Mouse (Mus musculus): Measurements from ENCODE around the gene Bag2. TPM values are rescaled to one million over a fixed set of nuclear protein-coding genes. Genes with fewer than 3 reads are reported as not detected.

Gene Bag2
- total RNA-seq (2018; cell fraction: chromatin; rRNA removed), result 1 to 10 TPM in 14 of 26 experiments, under 1 TPM in 4, not detected in 8; 0.59 to 4.0 (median 1.5) TPM
- total RNA-seq (2018; cell fraction: cytosol; rRNA removed), result 1 to 10 TPM in 13 of 26 experiments, under 1 TPM in 13; 0.47 to 4.0 (median 1.0) TPM
- total RNA-seq (2018; cell fraction: nucleus; rRNA removed), result 1 to 10 TPM in 6 of 26 experiments, under 1 TPM in 13, not detected in 7; 0.39 to 6.2 (median 0.95) TPM
- polyA plus RNA-seq (2018), result 1.4 to 3.6 TPM (median 2.4 TPM) in 3 replicates

DNA sequence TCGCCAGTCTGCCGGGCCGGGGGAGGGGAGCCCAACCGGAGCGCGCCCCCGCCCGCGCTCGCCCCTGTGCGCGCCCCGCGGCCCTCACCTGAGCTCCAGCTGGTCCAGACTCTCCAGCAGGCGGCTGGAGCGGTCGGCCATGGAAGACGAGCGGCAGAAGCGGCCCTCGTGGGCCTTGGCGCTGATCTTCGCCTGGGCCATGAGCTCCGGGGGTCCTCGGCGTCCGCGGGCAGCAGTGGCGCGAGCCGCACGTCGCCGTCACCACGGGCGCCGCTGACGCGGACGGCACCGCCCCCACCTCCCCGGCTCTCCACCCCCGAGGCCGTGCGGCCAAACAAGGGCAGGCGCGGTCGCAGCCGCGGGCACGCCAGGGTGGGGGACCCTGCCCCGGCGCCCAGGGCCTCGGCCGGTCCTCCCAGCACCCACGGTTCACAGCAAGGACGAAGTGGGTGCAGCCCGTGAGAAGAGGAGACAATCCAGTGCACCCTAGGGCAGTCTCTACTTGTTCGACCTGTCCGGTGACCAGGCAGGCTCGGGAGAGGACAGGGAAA, at the start of gene Bag2:
Gene Bag2 (minus strand): TSS at position 305 of the 551 bp plus-strand sequence.
- peak within 1 kb of the TSS; percentile 32 for H3K4me3 ChIP-seq (ENCODE audit: inconsistent target)
- no peaks in the 10 kb centered on the region for H3K36me3 ChIP-seq (ENCODE audit: inconsistent target)
- H3K27ac ChIP-seq, result no peak within 1 kb of the TSS
- 2% methylated on average over 47 of the region's 61 CpGs for WGBS (ENCODE audit: missing documents)
- no peaks in the 10 kb centered on the region for H3K79me2 ChIP-seq (ENCODE audit: inconsistent target)

DNA sequence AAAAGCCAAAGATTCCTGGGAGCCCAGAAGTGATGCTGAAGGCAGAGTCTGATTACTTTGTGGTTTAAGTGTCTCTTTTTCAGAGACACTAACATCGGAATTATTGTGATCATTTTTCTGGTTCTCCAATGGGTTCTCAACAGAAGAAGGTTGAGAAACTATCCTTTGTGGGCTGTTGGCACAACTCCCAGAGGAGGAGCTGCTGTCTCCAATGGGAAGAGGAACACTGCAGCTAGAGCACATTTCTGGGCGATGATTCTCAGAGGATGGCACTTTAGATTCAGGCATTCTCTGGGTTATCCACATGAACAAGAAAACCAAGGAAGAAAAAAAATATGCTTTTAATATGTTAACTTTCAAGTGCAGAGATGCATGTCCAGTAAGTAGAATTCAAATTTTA, 45.7 kb upstream of the Bag2 start:
- no peak overlapping the region for H3K27ac ChIP-seq
- 96% methylated on average over 2 of the region's 2 CpGs for WGBS (ENCODE audit: missing documents)
- no peak overlapping the region for H3K4me3 ChIP-seq (ENCODE audit: inconsistent target)
- peaks cover 76% of the 10 kb centered on the region for H3K79me2 ChIP-seq (ENCODE audit: inconsistent target)
- H3K36me3 ChIP-seq (ENCODE audit: inconsistent target), result peaks cover 42% of the 10 kb centered on the region

DNA sequence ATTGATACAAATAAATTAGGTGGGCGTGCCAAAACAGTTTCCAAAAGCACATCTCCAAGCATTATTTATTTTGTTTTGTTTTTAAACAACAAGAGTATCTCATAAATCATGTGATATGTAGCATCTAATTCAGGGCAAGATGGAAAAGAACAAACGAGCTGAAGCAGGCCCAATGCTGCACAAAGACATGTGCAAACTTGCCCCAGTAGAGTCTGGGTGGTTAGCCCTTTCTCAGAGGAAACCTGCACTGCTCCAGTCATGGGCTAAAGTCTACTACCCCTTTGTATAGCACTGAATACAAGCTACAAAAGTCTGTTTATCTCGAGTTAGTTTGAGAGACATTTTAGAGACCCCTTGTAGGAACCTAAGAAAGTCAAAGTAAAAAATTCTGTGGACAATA, 42.0 kb upstream of the Bag2 start:
- Histone ChIP-seq H3K27ac (no peak overlapping the region), H3K79me2 (ENCODE audit: inconsistent target) (peaks cover 75% of the 10 kb centered on the region), H3K36me3 (ENCODE audit: inconsistent target) (peaks cover 34% of the 10 kb centered on the region), H3K4me3 (ENCODE audit: inconsistent target) (no peak overlapping the region)
- 92% methylated on average over 3 of the region's 3 CpGs for whole genome bisulfite sequencing (ENCODE audit: missing documents)

DNA sequence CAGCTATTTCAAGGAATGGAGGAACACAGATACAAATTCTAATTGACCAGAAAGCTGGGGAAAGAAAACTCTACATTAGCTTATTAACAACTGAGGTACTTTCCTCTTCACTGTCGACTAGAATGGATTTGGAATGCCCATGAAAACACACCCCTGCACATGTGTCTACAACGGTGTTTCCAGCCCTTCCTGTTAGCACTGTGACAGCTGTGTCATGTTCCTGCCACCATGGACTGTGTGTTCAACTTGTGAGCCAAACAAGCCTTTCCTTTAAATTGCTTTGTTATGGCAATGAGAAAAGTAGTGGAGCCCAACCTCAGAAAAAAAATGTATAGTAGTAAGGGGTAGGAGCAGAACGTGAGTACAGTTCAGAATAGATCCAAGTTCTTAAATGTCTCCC, 30.9 kb upstream of the Bag2 start:
- 39% methylated on average over 3 of the region's 3 CpGs for WGBS (ENCODE audit: missing documents)
- Histone ChIP-seq H3K79me2 (ENCODE audit: inconsistent target) (no peaks in the 10 kb centered on the region), H3K4me3 (ENCODE audit: inconsistent target) (no peak overlapping the region), H3K27ac (no peak overlapping the region), H3K36me3 (ENCODE audit: inconsistent target) (no peaks in the 10 kb centered on the region)

DNA sequence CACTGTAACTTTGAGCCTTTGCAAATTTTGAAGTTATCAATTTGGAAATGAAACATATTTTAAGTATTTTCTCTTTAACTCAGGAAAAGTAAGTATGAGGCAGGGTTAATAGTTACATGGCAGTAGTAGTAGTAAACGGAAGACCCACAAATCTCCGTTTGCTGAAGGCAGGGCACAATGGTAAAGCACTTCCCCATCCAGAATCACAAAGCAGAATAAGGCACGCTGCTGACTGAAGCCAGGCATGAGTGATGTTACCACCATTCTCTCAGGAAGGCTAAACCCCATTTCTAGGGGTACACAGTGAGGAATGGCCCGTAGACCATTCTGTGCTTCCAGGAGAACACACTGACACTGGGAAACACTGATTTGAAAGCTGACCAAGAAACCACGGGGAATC, 30.5 kb upstream of the Bag2 start:
- Histone ChIP-seq H3K79me2 (ENCODE audit: inconsistent target) (no peaks in the 10 kb centered on the region), H3K4me3 (ENCODE audit: inconsistent target) (no peak overlapping the region), H3K27ac (no peak overlapping the region), H3K36me3 (ENCODE audit: inconsistent target) (no peaks in the 10 kb centered on the region)
- 36% methylated on average over 5 of the region's 5 CpGs for WGBS (ENCODE audit: missing documents)

DNA sequence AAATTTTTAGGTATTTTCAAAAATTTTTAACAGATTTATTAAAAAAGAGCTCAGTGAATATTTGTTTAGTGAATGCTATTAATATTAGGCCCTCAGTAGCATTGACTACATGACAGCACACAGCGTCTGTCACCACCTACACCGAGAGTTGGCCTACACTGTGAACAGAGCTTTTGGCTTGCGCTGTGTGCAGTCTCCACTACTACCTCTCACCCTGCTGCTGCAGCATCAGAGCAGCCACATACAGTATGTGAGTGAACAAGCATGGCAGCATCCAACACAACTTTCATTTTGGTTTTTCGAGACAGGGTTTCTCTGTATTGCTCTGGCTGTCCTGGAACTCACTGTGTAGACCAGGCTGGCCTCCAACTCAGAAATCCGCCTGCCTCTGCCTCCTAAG, 27.0 kb upstream of the Bag2 start:
- Histone ChIP-seq H3K36me3 (ENCODE audit: inconsistent target) (no peaks in the 10 kb centered on the region), H3K79me2 (ENCODE audit: inconsistent target) (no peaks in the 10 kb centered on the region), H3K27ac (no peak overlapping the region), H3K4me3 (ENCODE audit: inconsistent target) (no peak overlapping the region)
- 89% methylated on average over 5 of the region's 5 CpGs for WGBS (ENCODE audit: missing documents)

DNA sequence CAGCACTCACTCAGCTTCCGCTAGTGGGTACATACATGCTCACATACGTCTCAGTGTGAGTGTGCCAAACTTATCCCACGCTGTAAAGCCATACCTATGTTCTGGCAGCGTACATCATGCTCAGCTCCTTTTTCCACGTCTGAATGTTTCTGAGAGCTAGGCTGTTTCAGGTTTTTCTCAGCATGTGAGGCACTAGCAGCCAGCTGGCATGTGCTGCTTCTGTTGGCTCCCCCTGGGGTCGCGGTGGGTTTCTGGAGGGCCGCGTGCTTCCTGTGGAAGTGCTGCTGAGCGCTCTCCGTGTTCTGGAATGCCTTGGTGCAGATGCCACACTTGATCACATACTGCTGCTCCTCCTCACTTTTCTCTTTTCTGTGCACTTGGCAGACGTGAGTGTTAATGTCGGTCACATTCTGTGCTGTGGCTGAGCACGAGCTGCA, 18.6 kb upstream of the Bag2 start:
- Histone ChIP-seq H3K4me3 (ENCODE audit: inconsistent target) (no peak overlapping the region), H3K27ac (no peak overlapping the region), H3K79me2 (ENCODE audit: inconsistent target) (no peaks in the 10 kb centered on the region), H3K36me3 (ENCODE audit: inconsistent target) (peaks cover 17% of the 10 kb centered on the region)
- 97% methylated on average over 14 of the region's 14 CpGs for WGBS (ENCODE audit: missing documents)

DNA sequence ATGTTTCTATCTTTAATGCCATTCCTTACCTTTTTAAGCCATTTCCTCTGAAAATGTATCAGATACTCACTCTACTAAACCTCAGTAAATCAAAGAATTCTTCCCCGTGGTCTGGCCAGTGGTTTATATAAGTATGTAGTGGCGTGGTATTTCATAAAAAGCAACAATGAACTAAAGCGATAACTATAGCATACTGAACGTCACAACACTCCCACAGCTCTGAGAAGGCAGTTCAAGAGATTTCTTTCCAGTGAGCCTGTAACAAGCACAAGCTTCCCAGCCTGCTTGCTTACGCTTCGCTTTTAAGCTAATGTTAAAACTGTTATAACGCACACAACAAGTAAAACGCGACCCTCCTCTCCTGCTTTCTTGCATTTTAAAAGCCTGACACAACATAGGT, 14.5 kb upstream of the Bag2 start:
- 96% methylated on average over 9 of the region's 9 CpGs for WGBS (ENCODE audit: missing documents)
- Histone ChIP-seq H3K36me3 (ENCODE audit: inconsistent target) (peaks cover 28% of the 10 kb centered on the region), H3K4me3 (ENCODE audit: inconsistent target) (no peak overlapping the region), H3K79me2 (ENCODE audit: inconsistent target) (no peaks in the 10 kb centered on the region), H3K27ac (no peak overlapping the region)

DNA sequence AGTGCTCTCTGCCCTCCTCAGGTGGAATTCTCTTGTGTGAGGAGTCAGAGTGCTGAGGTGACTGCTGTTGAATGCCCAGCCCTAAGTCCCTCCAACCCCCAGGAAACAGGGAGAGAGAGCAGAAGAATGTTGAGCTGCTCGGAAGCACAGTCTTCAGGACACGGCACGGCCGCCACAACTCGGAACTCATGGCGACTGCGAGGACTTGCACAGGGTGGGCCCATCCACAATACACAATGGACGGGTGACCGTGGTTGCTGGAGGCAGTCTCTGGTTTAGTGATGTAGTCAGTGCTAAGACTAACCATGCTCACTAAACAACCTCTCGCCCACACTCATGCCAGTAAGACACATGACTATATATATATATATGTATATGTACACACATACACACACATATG, 14.0 kb upstream of the Bag2 start:
- 99% methylated on average over 9 of the region's 10 CpGs for WGBS (ENCODE audit: missing documents)
- Histone ChIP-seq H3K36me3 (ENCODE audit: inconsistent target) (peaks cover 28% of the 10 kb centered on the region), H3K4me3 (ENCODE audit: inconsistent target) (no peak overlapping the region)

DNA sequence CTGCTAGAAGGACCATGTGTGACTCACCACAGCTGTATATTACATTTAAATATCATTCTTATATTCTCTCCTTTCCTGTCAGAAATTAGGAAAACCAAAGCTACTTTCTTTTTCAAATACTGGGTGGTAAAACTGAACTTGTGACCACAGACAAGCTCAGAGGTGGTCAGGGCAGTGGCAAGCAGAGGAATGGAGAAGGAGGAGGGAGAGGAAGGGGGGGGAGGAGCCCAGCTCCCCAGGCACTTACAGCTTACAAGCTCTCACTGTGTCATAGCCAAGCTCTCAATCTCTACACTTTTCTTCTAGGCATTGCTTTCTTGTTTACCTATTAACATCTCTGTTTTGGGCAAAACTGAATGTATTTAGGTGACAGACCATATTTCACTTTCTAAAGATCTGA, 11.2 kb upstream of the Bag2 start:
- Histone ChIP-seq H3K36me3 (ENCODE audit: inconsistent target) (peaks cover 28% of the 10 kb centered on the region), H3K27ac (no peak overlapping the region), H3K79me2 (ENCODE audit: inconsistent target) (no peaks in the 10 kb centered on the region), H3K4me3 (ENCODE audit: inconsistent target) (no peak overlapping the region)

More for the DNA sequence above, 14.0 kb upstream of the Bag2 start:
- Histone ChIP-seq H3K79me2 (ENCODE audit: inconsistent target) (no peaks in the 10 kb centered on the region), H3K27ac (no peak overlapping the region)

DNA sequence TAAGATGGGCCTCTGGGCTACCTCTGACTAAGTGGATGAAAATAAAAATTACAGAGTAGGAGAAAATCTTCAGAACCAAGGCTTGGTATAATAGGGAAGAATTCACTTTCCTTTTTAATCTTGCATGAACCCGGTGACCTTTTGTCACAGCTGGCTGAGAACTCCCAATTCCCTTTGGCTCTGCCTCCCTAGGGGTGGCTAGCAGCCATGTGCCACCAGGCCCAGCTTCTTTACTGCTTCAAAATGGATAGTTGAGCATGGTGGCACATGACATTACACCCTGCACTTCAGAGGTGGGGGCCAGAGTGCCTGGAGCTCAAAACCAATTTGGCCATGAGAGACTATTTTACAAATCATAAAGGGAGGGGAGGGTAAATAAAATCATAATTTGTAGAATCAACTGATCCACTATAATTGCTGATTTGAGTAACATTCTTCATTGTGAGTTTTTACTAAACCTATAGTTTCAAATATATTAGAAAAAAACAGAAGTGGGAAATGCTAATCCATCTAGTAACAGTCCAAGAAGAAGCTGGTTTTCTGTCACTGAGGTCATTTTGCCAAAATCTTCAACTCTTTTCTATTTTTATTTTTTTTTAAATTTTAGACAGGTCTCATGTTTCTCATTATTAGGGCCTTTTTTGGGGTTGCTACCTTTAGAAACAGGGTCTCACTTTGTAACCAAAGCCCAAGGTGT, 10.6 kb upstream of the Bag2 start:
- no peaks in the 10 kb centered on the region for H3K79me2 ChIP-seq (ENCODE audit: inconsistent target)
- H3K36me3 ChIP-seq (ENCODE audit: inconsistent target), result peaks cover 28% of the 10 kb centered on the region
- no peak overlapping the region for H3K27ac ChIP-seq
- 92% methylated on average over 1 of the region's 1 CpGs for whole genome bisulfite sequencing (ENCODE audit: missing documents)
- no peak overlapping the region for H3K4me3 ChIP-seq (ENCODE audit: inconsistent target)

DNA sequence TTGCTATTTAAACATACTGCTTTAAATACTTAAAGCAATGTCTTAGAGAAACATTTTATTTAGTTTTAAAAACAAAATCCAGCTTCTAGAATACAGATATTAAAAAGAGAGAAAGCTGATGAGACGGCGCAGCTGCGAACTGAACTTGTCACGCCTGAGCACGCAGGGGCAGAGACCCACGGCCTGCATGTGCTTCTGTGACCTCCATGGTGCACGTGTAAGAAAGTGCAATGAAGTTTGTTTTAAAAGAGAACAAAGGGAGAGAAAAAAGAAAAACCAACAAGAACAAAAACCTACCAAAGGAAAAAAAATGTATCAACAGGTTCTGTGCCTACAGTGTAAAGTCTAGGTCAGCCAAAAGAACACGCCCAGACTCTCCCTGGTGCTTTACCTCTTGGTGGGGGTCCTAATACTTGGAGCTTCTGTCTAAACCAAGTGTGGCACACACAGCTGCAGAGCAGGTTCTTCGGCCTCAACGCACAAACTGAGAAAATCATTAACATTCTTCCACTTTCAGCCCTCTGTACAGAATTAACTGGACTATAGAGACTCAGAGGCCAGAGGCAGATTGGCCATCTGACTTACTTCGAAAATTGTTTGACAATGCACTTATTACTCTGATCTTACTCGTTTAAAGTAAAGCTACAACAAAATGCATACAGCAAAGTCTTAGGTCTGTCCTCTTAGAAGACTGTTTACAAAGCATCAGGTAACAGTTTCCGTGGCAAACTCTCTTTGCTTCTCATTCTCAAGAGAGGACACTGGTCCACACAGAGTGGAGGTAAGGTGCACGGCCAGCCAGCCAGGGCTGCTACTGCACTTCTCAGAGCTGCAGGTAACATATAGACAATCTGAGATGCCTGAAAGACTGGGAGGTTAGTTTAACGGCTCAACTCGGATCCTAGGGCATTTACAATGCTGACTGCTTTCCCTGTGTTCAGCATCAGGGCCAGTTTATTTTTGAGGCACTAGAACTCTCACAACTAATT, 9.2 kb upstream of the Bag2 start:
- H3K79me2 ChIP-seq (ENCODE audit: inconsistent target), result no peaks in the 10 kb centered on the region
- H3K27ac ChIP-seq, result no peak overlapping the region
- peaks cover 19% of the 10 kb centered on the region for H3K36me3 ChIP-seq (ENCODE audit: inconsistent target)
- no peak overlapping the region for H3K4me3 ChIP-seq (ENCODE audit: inconsistent target)
- WGBS (ENCODE audit: missing documents), result 97% methylated on average over 16 of the region's 16 CpGs

DNA sequence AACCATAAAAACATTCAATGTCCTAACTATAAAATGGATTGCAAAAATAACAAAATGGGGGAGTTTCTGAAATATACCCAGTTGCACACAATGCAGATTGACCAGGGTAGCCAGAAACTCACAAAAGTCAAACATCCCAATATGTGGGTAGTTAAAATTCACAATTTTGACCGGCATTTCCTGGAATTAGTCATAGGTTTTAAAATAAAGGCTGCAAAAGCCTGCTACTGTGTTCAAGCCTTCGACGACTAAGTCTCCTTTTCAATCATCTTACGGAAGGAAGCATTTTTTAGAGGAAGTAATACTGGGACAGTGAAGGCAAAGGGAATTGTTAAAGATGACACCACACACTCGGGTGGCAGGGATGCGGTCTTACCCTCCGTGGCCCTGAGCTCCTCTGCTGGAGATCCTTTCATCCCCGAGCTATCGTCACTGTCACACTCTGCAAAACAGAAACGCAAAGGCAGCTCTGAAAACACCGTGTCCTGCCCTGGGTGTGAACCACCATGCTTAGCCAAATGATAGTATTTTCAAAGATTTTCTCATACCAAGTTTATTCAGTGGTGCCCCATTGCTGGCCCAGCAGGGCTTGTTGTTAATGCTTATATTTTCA, 8.0 kb upstream of the Bag2 start:
- Histone ChIP-seq H3K4me3 (ENCODE audit: inconsistent target) (no peak overlapping the region), H3K79me2 (ENCODE audit: inconsistent target) (no peaks in the 10 kb centered on the region), H3K27ac (no peak overlapping the region), H3K36me3 (ENCODE audit: inconsistent target) (peaks cover 13% of the 10 kb centered on the region)
- WGBS (ENCODE audit: missing documents), result 89% methylated on average over 11 of the region's 11 CpGs

DNA sequence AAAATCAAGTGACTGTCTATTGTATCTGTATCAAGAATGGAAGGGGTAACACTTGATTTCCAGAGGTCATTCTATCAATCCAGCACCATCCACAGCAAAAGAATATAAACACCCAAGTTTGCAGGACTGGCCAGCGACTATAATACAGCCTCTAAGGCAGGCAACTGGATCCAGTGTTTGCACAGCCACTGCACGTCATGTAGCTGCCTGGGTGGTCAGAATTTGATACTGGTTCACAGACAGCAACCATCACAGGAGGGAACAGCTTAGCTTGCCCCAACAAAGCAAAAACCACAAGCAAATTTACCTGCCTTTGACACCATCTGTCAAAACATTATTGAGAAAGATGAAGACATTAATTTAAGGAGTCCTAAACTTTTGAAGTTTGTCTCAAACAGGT, 6.2 kb upstream of the Bag2 start:
- Histone ChIP-seq H3K27ac (no peak overlapping the region), H3K36me3 (ENCODE audit: inconsistent target) (no peaks in the 10 kb centered on the region), H3K4me3 (ENCODE audit: inconsistent target) (no peak overlapping the region), H3K79me2 (ENCODE audit: inconsistent target) (no peaks in the 10 kb centered on the region)
- 97% methylated on average over 2 of the region's 2 CpGs for WGBS (ENCODE audit: missing documents)

Measured in macrophage (primary cell).